Mouse (Mus musculus): ENCODE measurements around the gene Pclo. TPM values are rescaled to one million over a fixed set of nuclear protein-coding genes. Genes with fewer than 3 reads are reported as not detected.
"Not testable (repeated sequence)": the region's sequence is repeated elsewhere in the genome, so short reads cannot be mapped to it uniquely, and the experiment has no call there.

The Pclo gene
- 0.11 and 0.16 TPM in 2 replicates for polyA plus RNA-seq (2015; fragmentation: Nextera tagmentation; extraction: Ambion mirVana)

- H3K36me3 ChIP-seq, result no peaks in the 10 kb centered on the region
- ATAC-seq (ENCODE audit: extremely low read depth, insufficient number of reproducible peaks, low FRiP score, low TSS enrichment), result peak; percentile 89
- H3K27ac ChIP-seq (replicated peaks), result peak within 1 kb of the TSS; percentile 61
- H3K4me3 ChIP-seq, result peak within 1 kb of the TSS; percentile 72
- peak within 1 kb of the TSS; percentile 73 for H3K9ac ChIP-seq
- H3K4me1 ChIP-seq, result peaks cover 4% of the 10 kb centered on the region; the same call in 1 of the 2 replicates
- 1% methylated on average over 88 of the region's 89 CpGs for WGBS
- H3K4me2 ChIP-seq, result peak within 1 kb of the TSS; percentile 93
- H3K9me3 ChIP-seq, result no peaks in the 10 kb centered on the region
- H3K27me3 ChIP-seq (replicated peaks), result no peaks in the 10 kb centered on the region
Measured at GRCm38 (mm10) chr5:14514631-14515523, at the start of gene Pclo. Gene Pclo, plus strand, starts transcription at chr5:14514918.

DNA sequence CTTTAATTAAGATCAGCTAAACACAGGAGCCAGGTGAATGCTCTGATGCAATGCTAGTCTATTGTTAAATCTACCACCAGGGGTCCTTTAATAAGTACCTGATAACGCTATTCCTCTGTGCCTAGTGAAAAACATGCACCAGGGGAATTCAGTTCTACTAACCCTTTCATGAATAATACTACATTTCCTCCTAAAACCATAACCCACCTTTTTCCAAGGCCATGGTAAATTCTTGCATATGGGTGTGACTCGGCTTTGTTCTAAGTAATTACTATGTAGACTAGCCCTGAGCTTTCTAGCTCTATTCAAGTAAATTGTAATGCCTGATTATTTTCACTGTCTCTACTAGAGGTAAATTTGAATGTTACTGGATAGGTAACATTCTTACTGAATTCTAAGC, 20.3 kb upstream of the Pclo start:
- 54% methylated on average over 2 of the region's 2 CpGs for WGBS
- not testable (repeated sequence) for H3K9ac ChIP-seq; ATAC-seq (ENCODE audit: extremely low read depth, insufficient number of reproducible peaks, low FRiP score, low TSS enrichment); H3K27ac ChIP-seq (replicated peaks); H3K4me3 ChIP-seq; H3K4me2 ChIP-seq; H3K9me3 ChIP-seq; H3K36me3 ChIP-seq; H3K27me3 ChIP-seq (replicated peaks); H3K4me1 ChIP-seq

DNA sequence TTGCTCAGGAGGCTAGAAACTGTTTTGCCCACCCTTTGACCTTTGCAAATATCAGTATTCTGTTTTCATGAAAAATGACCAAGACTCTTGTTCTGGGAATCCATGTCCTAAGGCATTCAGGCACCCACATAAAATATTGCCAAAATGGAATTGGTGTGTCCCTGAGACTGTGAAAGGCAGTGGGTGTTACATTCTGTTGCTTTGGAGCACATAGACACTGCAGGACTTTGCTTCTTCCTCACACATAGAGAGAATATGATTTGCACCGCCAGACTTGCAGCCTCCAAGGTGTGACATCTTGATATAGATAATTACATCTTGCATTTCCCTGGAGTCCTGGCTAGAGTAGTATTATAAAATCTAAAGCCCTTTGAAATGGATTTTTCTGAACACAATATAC, 6.2 kb upstream of the Pclo start:
- 62% methylated on average over 1 of the region's 1 CpGs for WGBS
- no peaks in the 10 kb centered on the region for H3K36me3 ChIP-seq
- no peak overlapping the region for H3K9ac ChIP-seq
- H3K27ac ChIP-seq (replicated peaks), result no peak overlapping the region
- H3K27me3 ChIP-seq (replicated peaks), result no peaks in the 10 kb centered on the region
- H3K9me3 ChIP-seq, result no peaks in the 10 kb centered on the region
- no peak overlapping the region for H3K4me3 ChIP-seq
- ATAC-seq (ENCODE audit: extremely low read depth, insufficient number of reproducible peaks, low FRiP score, low TSS enrichment), result no peak
- H3K4me1 ChIP-seq, result no peaks in the 10 kb centered on the region
- H3K4me2 ChIP-seq, result no peak overlapping the region

DNA sequence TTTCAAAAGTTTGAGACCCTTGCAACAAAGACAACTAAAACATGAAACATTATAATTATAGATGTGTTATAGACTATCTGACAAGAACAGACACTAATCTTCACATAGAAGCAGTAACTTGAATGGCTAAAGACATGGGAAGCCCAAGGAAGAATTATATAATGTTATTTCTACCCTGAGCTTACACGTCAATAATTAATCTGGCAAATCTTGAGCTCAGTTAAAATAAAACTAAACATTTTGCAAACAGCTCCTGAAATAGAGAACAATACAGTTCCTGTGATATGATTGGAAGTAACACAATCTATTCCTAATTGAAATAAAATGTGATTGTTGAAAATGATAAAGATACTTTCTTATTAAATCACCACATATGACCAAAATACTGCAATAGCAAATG, 5.1 kb upstream of the Pclo start:
- no peak overlapping the region for H3K4me3 ChIP-seq
- ATAC-seq (ENCODE audit: extremely low read depth, insufficient number of reproducible peaks, low FRiP score, low TSS enrichment), result no peak
- no peaks in the 10 kb centered on the region for H3K9me3 ChIP-seq
- no peaks in the 10 kb centered on the region for H3K36me3 ChIP-seq
- WGBS, result 67% methylated on average over 1 of the region's 1 CpGs
- H3K9ac ChIP-seq, result no peak overlapping the region
- H3K4me1 ChIP-seq, result no peaks in the 10 kb centered on the region
- H3K27ac ChIP-seq (replicated peaks), result no peak overlapping the region
- no peaks in the 10 kb centered on the region for H3K27me3 ChIP-seq (replicated peaks)
- no peak overlapping the region for H3K4me2 ChIP-seq

- Histone ChIP-seq H3K4me1 (peaks cover 4% of the 10 kb centered on the region; the same call in 1 of the 2 replicates), H3K9ac (no peak overlapping the region), H3K9me3 (no peaks in the 10 kb centered on the region), H3K36me3 (no peaks in the 10 kb centered on the region), H3K4me2 (no peak overlapping the region), H3K27ac (replicated peaks) (no peak overlapping the region), H3K4me3 (no peak overlapping the region), H3K27me3 (replicated peaks) (no peaks in the 10 kb centered on the region)
- no peak for ATAC-seq (ENCODE audit: extremely low read depth, insufficient number of reproducible peaks, low FRiP score, low TSS enrichment)
- whole genome bisulfite sequencing, result 51% methylated on average over 4 of the region's 4 CpGs
Measured at GRCm38 (mm10) chr5:14518131-14518832, 3.6 kb downstream of the Pclo start.

- H3K4me2 ChIP-seq, result no peak overlapping the region
- H3K36me3 ChIP-seq, result no peaks in the 10 kb centered on the region
- H3K27ac ChIP-seq (replicated peaks), result no peak overlapping the region
- H3K9me3 ChIP-seq, result no peaks in the 10 kb centered on the region
- WGBS, result 59% methylated on average over 4 of the region's 4 CpGs
- ATAC-seq (ENCODE audit: extremely low read depth, insufficient number of reproducible peaks, low FRiP score, low TSS enrichment), result no peak
- no peaks in the 10 kb centered on the region for H3K4me1 ChIP-seq
- no peak overlapping the region for H3K9ac ChIP-seq
- H3K4me3 ChIP-seq, result no peak overlapping the region
- no peaks in the 10 kb centered on the region for H3K27me3 ChIP-seq (replicated peaks)
Measured at GRCm38 (mm10) chr5:14522006-14522405, 7.3 kb downstream of the Pclo start.

DNA sequence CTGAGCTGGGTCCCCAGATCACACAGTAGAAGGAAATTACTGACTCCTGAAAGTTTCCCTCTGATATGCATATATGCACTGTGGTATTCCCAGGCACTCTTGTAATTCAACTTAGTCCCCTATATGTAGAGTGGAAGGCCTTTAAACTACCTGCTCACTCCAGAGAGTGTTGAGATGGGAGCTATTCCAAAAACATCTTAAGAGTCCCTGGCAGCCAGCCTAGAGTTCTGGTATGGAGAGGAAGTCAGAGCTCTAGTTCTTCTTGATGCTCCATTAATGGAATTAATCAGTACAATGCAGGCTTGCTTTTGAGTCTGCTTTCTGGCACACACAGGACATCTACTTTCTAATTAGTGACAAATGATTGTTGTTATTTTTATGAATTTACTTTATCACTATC, 11.3 kb downstream of the Pclo start:
- ATAC-seq (ENCODE audit: extremely low read depth, insufficient number of reproducible peaks, low FRiP score, low TSS enrichment), result no peak
- H3K27me3 ChIP-seq (replicated peaks), result no peaks in the 10 kb centered on the region
- H3K4me1 ChIP-seq, result no peaks in the 10 kb centered on the region
- no peaks in the 10 kb centered on the region for H3K9me3 ChIP-seq
- H3K4me2 ChIP-seq, result no peak overlapping the region
- no peak overlapping the region for H3K9ac ChIP-seq
- H3K4me3 ChIP-seq, result no peak overlapping the region
- H3K27ac ChIP-seq (replicated peaks), result no peak overlapping the region
- H3K36me3 ChIP-seq, result no peaks in the 10 kb centered on the region

DNA sequence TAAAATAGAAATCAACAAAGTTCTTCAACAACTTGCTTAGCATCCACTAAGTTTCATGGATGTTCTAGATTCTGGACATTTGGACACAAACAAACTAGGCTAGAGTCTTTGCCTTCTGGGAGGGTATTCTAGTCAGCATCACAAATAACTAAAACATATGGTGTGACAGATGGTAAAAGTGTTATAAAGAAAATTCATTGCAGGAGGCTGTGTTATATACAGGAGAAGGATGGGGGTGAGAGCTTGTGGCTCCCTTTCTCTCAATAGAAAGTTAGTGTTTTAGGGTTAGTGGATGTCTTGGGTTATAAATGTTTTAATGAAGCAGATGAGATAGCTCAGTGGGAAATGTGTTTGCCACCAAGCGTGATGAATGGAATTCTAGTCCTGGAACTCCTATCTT, 13.1 kb downstream of the Pclo start:
- H3K9me3 ChIP-seq, result no peaks in the 10 kb centered on the region
- H3K4me1 ChIP-seq, result no peaks in the 10 kb centered on the region
- WGBS, result 52% methylated on average over 1 of the region's 1 CpGs
- no peaks in the 10 kb centered on the region for H3K27me3 ChIP-seq (replicated peaks)
- H3K27ac ChIP-seq (replicated peaks), result no peak overlapping the region
- H3K4me2 ChIP-seq, result no peak overlapping the region
- no peaks in the 10 kb centered on the region for H3K36me3 ChIP-seq
- no peak overlapping the region for H3K9ac ChIP-seq
- ATAC-seq (ENCODE audit: extremely low read depth, insufficient number of reproducible peaks, low FRiP score, low TSS enrichment), result no peak
- H3K4me3 ChIP-seq, result no peak overlapping the region

GRCm38 (mm10) chr5:14531906-14532305, 17.2 kb downstream of the Pclo start:
- H3K4me2 ChIP-seq, result no peak overlapping the region
- H3K9ac ChIP-seq, result no peak overlapping the region
- WGBS, result 78% methylated on average over 2 of the region's 2 CpGs
- no peaks in the 10 kb centered on the region for H3K36me3 ChIP-seq
- H3K4me1 ChIP-seq, result no peaks in the 10 kb centered on the region
- no peak overlapping the region for H3K4me3 ChIP-seq
- no peak overlapping the region for H3K27ac ChIP-seq (replicated peaks)
- no peak for ATAC-seq (ENCODE audit: extremely low read depth, insufficient number of reproducible peaks, low FRiP score, low TSS enrichment)
- no peaks in the 10 kb centered on the region for H3K9me3 ChIP-seq
- H3K27me3 ChIP-seq (replicated peaks), result no peaks in the 10 kb centered on the region

- Histone ChIP-seq H3K4me3 (no peak overlapping the region), H3K4me2 (no peak overlapping the region), H3K9ac (no peak overlapping the region), H3K36me3 (no peaks in the 10 kb centered on the region), H3K4me1 (no peaks in the 10 kb centered on the region), H3K27me3 (replicated peaks) (no peaks in the 10 kb centered on the region), H3K9me3 (no peaks in the 10 kb centered on the region), H3K27ac (replicated peaks) (no peak overlapping the region)
- ATAC-seq (ENCODE audit: extremely low read depth, insufficient number of reproducible peaks, low FRiP score, low TSS enrichment), result no peak
- WGBS, result 67% methylated on average over 6 of the region's 6 CpGs
Measured at GRCm38 (mm10) chr5:14539346-14539745, 24.6 kb downstream of the Pclo start.

DNA sequence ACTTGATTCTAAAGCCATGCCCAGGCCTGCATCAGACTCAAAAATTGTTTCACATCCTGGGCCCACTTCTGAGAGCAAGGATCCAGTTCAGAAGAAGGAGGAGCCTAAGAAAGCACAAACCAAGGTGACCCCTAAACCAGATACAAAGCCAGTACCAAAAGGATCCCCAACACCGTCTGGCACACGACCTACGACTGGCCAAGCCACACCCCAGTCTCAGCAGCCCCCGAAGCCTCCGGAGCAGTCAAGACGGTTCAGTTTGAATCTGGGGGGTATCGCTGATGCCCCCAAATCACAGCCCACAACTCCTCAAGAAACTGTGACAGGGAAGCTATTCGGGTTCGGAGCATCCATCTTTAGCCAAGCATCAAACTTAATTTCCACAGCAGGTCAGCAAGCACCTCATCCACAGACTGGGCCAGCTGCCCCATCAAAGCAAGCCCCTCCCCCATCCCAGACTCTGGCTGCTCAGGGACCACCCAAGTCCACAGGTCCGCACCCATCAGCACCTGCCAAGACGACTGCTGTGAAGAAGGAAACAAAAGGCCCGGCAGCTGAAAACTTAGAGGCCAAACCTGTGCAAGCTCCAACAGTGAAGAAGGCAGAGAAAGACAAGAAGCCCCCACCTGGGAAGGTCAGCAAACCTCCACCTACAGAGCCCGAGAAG, 25.4 kb downstream of the Pclo start:
- Histone ChIP-seq H3K4me3 (no peak overlapping the region), H3K9me3 (no peaks in the 10 kb centered on the region), H3K27me3 (replicated peaks) (no peaks in the 10 kb centered on the region), H3K27ac (replicated peaks) (no peak overlapping the region), H3K36me3 (no peaks in the 10 kb centered on the region), H3K9ac (no peak overlapping the region), H3K4me2 (no peak overlapping the region), H3K4me1 (no peaks in the 10 kb centered on the region)
- no peak for ATAC-seq (ENCODE audit: extremely low read depth, insufficient number of reproducible peaks, low FRiP score, low TSS enrichment)
- WGBS, result 62% methylated on average over 13 of the region's 13 CpGs
